Mouse (Mus musculus) T-cell, adult 2 months (primary cell): Measurements from ENCODE around the gene Chrdl2.
"Not testable (repeated sequence)": the region's sequence is repeated elsewhere in the genome, so short reads cannot be mapped to it uniquely, and the experiment has no call there.

ENCODE experiments used
- DNase-seq: peaks from one replicate; pipeline ENCODE4 v3.0.0; 2022; ENCODE audit warnings: low spot score

Chrdl2 gene

DNA sequence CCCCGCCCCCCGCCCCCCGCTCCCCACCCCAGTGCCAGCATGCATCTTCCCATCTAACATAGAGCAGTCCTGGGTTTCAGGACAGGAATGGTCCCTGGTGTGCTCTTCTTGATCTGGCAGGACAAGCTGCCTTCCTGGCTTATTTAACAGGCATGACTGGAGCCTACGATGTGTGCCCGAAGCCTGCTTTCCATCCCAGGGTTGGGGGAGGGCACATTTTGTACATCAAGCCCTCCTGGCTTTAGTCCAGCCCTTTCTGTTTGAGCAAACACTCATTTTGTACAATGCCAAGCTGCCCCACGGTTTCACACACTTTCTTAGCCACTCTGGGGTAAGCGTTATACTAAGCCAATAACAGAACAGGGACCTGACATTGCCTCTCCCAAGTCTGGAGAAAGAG is 30.1 kb downstream of the Chrdl2 start:
- DNase-seq, result no peak

DNA sequence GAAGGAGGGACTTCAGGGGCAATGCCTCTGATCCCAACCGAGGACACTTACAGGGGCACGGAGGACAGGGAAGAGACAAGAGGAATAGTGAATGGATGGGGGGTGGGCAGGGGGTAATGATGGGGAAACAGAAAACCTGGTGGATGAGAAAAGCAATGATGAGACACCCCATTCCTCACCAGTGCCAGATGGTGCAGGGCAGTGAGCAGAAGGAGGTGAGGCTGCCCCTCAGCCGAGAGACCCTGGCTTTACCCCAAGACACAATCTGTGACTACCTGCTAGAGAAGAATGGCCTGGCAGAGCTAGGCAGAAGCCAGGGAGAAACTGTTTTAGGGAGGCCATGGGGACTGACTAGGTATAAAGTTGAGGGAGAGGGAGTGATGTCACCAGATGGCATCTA is 30.5 kb downstream of the Chrdl2 start:
- DNase-seq, result no peak

DNA sequence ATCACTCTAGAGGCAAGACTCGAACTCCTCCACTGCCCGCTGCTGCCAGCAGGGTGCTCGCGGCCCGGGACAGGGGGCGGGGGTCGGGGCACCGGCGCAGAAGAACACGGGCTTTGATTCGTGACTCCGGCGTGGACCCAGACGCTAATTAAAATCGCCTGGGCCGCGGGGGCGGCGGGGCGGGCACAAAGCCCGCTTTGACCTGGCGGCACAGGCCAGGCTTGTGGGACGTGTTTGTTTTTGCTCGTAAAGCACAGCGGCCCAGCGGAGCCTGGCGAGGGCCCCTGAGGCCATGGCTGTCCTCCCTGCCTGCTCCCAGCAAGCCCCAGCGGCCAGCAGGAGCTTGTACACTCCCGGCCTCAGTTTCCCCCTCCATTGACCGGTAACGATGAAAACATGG is 36.1 kb downstream of the Chrdl2 start:
- no peak for DNase-seq

DNA sequence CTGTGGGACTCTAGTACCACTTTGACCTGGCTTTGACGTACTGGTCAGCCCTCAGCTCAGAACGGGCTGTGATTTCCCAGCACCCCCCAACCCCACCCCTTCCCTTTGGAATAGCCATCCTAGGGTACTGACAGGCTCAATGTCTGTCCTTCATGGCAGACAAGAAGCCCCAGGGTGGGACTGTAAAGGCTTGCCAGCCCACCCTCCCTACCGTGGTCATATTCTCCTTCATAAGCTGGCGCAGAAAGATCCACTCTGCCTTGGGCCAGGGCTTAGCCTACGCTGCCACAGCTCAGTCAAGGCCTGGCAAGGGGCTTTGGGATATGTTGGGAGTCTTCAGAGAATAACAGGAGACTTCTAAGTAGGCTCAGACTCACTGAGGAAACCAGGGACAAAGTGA is 37.1 kb downstream of the Chrdl2 start:
- DNase-seq, result no peak

DNA sequence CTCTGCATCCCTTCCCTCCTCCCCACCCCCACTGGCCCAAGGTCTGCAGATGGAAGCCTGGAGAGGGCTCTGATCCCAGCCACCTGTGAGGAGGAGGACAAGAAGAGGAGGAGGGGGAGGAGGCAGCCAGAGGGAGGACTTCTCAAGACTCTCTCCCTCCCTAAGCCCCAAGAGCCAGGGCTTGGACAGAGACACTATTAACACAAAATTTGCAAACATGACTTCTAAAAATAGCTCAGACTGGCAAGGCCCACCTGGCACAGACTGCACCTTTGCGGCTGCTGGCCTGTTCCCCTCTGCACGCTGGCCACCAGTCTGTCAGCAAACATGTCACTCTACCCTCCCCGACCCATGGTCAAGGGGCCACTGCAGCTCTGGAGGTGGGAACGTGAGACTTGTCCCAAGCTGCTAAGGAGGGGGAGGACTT is 37.6 kb downstream of the Chrdl2 start:
- DNase-seq, result no peak

DNA sequence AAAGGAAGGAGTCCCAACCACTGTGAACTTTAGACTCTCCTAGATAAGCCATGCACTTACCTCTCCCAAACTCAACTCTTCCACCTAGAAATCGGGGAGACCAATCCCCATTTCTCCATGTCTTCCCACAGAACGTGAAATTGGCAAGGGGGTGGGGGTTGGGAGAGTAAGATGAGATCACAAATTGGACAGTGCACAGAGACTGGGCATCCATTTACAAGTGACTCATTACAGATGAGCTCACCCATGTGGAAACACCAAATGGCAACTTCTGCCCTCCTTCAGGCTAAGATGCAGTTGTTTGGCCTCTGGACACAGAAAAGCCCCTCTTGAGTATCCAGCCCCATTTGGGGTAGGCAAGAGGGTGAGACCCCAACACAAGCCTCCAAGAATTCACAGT is 40.5 kb downstream of the Chrdl2 start:
- DNase-seq, result no peak

DNA sequence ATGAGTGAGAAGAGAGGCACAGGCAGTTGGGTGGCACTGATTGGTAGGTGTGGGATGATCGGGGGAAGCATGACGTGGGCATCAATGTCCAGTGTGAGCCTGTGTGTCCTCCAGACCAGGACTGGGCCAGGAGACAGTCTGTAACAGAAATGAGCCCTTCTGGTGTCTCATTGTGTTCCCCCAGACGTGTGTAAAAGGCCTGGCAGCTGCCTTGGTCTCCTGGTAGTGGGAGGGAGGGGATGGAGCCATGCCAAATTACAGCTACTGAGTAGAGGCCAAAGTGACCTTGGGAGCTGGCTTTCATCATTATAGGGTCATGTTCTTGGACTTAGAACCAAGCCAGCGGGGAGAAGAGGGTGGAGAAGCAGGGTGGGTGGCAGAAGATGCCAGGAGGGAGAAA is 45.9 kb downstream of the Chrdl2 start:
- DNase-seq, result no peak

DNA sequence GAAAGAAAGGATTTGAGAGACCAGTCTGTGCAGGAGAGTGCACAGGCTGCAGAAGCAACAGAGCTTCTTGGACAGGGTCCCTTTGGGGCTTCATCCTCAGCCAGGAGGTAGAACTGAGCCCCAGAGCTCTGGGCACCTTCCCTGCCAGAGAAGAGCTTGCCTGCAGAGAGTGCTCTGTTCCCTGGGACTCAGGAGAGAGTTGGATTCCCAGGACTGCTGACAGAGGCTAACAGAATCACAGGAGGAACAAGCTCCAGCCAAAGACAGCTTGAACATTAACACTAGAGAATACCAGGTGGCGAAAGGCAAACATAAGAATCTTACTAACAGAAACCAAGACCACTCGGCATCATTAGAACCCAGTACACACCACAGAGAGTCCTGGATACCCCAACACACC is 47.0 kb downstream of the Chrdl2 start:
- not testable (repeated sequence) for DNase-seq

DNA sequence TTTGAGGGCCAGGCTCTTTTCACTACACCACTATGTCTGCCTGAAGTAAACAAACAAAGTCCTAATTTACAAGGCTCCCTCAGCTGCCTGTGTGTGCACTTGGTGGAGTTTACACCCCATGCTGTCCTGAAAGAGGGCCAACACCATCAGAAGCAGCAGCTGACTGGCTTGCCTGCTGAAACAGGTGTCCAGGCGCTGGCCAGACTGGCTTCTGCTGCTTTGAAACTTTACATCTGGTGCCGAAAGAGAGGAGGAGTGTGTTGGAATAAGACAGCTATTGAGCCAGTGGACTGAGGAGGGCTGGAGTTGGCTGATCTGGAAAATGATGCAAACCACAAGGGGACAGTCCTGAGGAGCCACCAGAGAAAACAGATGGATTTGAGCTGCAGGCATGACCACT is 68.0 kb downstream of the Chrdl2 start:
- DNase-seq, result no peak

DNA sequence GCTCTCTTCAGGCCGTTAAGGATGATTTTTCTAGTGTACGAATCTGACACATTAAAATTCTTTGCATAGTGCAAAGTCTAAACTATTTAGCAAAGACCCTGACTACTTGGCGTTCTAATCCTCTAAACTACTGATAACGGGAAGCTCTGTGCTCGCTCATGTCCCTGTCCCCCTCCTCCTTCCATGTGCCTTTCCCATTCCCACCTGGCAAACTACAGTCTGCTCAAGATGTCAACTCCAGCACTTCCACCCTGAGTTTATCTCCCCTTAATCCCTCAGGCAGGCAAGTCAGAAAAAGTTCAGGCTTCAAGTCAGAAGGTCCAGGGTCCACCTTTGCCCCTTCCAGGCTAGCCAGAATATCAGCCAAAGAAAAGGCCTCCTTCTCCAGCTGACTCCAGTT is 70.3 kb downstream of the Chrdl2 start:
- no peak for DNase-seq

DNA sequence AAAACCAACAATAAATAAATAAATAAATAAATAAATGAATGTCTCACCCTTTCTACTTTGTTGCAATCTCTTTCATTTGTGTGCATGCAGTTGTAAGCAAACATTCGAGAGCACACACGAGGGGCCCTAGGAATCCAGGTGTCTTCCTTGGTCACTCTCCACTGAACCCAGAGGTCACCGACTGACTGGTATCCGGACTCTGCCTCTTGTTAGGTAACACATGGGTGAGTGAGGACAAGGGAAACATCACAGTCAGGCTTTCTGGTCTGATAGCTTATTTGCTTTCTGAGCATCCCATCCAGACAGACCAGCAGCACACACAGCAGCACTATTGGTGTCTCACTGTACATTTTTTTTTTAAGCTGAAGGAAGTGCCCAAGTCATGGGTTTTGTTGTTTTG is 71.1 kb downstream of the Chrdl2 start:
- no peak for DNase-seq

DNA sequence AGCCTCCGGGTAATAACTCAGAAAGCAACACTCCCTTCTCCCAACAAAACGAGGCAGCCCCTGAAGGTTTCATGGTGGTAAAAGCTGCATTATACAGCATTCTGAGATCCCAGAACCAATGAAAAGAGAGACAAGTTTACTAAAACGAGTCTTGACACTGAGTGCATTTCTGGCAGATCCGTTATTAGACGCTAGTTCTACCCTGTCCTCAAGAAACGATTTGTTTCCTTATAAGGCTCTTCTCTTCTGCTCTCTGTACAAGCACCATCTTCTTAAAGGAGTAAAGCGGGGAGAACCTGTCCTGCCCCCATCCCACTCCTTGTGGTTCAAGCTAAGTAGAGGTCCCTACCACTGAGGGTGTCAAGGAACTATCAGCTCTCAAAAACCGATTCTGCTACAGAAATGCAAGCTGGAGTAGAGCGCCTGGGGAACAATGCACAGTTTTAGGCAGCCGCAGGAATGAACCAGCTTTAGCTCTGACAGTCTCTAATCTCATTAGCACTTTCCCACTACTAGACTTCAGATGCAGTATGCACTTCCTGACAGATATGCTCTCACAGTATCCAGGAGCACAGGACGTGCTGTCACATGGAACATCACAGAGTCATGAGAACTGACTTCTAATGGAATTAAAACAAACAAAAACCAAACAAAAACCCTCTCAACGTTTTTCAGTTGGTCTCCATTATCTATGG is 74.3 kb downstream of the Chrdl2 start:
- DNase-seq, result no peak

DNA sequence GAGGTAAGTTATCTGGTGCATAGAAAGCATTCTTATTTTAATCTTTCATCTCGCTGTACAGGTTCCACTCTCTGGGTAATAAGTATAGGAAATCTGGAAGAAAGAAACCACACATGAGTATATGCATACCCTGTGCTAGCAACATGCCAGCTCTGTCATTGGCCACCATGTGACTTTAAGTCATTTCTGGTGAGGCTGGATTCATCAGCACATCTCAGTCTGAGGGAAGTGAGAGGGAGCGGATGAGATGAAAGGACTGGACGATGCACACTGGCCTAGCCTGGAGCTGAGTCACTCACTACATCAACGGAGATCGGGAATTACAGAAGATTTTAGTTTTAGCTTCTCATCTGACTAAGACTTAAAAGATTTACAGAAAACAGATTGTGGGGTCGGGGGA is 76.9 kb downstream of the Chrdl2 start:
- DNase-seq, result no peak

DNA sequence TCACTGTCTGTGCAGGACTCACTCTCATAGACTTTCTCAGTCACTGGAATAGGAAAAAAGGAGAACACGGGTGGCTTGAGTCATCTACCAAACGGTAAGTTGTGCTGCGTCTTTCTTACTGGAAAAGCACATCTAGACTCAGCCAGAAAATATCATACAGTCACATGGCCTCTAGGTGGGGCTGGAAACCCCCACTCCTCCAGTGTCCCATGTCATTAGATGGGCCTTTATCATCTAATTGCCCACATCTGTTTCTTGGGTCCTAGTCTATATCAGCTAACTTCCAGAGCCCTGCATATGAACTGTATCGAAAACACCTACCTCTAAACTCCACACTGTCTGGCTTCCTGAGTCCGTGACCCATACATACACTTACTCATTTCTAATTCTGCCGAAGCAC is 77.8 kb downstream of the Chrdl2 start:
- DNase-seq, result no peak
